Mouse (Mus musculus): ENCODE data around the gene Dnah7b. TPM values are rescaled to one million over a fixed set of nuclear protein-coding genes. Genes with fewer than 3 reads are reported as not detected.
"Not testable (repeated sequence)": the region's sequence is repeated elsewhere in the genome, so short reads cannot be mapped to it uniquely, and the experiment has no call there.

Dnah7b gene
- 2.0 and 2.3 TPM in 2 replicates for polyA plus RNA-seq (2014; fragmentation: Nextera tagmentation; extraction: Ambion mirVana)

DNA sequence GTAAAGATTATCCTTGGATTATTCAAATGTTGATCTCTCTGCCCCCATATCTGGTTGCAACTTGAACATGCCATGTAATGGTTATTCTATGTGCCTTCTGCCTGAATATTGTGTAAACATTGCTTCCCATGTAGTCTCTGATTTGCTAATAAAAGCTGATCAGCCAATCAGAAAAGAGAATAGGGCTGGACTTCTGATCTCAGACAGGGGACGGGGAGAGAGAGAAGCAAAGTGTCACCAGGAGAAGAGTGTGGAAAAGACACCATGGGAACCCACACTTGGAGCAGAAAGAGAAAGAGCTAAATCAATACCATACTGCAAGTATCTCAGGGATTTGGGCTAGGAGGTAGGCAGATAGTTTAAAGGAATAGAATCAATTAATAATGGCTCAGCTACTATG is at the start of gene Dnah7b:
Dnah7b (plus strand) TSS at position 301 of the 400 bp plus-strand sequence.
- Histone ChIP-seq H3K4me2 (ENCODE audit: low read depth, low read length, severe bottlenecking) (peak within 1 kb of the TSS; percentile 54), H3K4me1 (replicated peaks; ENCODE audit: control insufficient read depth, insufficient read depth, low read length) (no peaks in the 10 kb centered on the region), H3K4me3 (ENCODE audit: low read depth, low read length) (peak within 1 kb of the TSS; percentile 52), H3K27ac (ENCODE audit: low read depth, low read length) (peak within 1 kb of the TSS; percentile 57; the same call in 1 of the 2 replicates), H3K27me3 (ENCODE audit: control insufficient read depth, insufficient read depth, low read length) (no peaks in the 10 kb centered on the region), H3K36me3 (ENCODE audit: control insufficient read depth, insufficient read depth, low read length) (no peaks in the 10 kb centered on the region), H3K9me3 (ENCODE audit: control insufficient read depth, low read length) (no peaks in the 10 kb centered on the region), H3K9ac (ENCODE audit: low read length) (peak within 1 kb of the TSS; percentile 81)
- DNase-seq (ENCODE audit: low spot score) (no peak), ATAC-seq (replicated peaks; ENCODE audit: low FRiP score) (peak; percentile 14)
- WGBS, result 36% methylated on average over 1 of the region's 1 CpGs

DNA sequence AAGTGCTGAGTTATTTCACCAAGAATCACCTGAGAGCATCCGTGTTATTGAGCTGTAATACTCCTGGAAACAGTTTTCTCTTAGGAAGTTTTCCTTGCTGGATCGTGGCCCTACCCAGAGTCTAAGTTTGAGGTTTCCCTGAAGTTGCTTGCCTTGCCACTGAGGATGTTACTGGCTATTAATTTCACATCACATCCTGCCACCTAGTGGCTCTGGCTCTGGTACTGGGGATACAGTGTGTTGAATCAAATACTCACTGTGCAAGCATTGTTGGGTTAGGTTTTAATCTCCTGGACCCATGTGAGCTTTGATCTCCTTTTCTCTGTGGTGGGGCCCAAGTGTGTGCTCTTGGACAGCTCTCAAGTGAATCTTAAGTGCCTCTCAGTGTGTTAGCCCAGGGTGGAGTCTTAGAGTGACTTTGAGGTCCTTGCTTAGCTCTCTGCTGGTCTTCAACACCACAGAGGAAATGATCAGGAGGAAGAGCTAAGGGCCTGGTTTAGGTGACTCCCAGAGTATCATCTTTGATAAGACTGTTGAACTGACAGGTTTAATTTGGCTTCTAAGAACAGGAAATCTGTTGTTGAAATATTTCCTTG is 47.6 kb upstream of the Dnah7b start:
- Histone ChIP-seq H3K4me1 (replicated peaks; ENCODE audit: control insufficient read depth, insufficient read depth, low read length) (no peaks in the 10 kb centered on the region), H3K27ac (ENCODE audit: low read depth, low read length) (no peak overlapping the region), H3K4me3 (ENCODE audit: low read depth, low read length) (no peak overlapping the region), H3K9me3 (ENCODE audit: control insufficient read depth, low read length) (no peaks in the 10 kb centered on the region), H3K27me3 (ENCODE audit: control insufficient read depth, insufficient read depth, low read length) (no peaks in the 10 kb centered on the region), H3K4me2 (ENCODE audit: low read depth, low read length, severe bottlenecking) (no peak overlapping the region), H3K9ac (ENCODE audit: low read length) (no peak overlapping the region), H3K36me3 (ENCODE audit: control insufficient read depth, insufficient read depth, low read length) (no peaks in the 10 kb centered on the region)
- DNase-seq (ENCODE audit: low spot score) (no peak), ATAC-seq (replicated peaks; ENCODE audit: low FRiP score) (peak; percentile 51; the same call in 1 of the 2 replicates)
- WGBS, result 62% methylated on average over 2 of the region's 2 CpGs

DNA sequence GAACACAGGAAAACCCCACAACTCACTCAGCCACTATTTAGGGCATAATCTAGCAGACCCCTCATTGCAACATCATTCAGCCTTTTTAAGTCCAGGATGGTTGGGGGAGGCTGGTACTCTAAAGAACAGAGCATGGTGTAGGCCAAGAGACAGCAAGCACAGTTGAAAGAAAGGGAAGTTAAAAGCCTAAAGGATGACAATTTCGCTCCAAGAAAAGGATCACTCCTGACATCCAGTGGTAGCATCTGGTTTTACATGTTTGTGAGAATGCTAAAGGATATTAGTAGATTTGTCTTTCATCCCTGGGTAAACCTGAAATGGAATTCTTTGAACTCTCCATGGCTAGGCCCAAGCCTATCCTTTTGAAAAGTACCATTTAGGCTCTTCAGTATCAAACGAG is 43.9 kb upstream of the Dnah7b start:
- 0 out of 2 replicates have a peak, but pooled peaks have one; percentile 27 for ATAC-seq (replicated peaks; ENCODE audit: low FRiP score)

DNA sequence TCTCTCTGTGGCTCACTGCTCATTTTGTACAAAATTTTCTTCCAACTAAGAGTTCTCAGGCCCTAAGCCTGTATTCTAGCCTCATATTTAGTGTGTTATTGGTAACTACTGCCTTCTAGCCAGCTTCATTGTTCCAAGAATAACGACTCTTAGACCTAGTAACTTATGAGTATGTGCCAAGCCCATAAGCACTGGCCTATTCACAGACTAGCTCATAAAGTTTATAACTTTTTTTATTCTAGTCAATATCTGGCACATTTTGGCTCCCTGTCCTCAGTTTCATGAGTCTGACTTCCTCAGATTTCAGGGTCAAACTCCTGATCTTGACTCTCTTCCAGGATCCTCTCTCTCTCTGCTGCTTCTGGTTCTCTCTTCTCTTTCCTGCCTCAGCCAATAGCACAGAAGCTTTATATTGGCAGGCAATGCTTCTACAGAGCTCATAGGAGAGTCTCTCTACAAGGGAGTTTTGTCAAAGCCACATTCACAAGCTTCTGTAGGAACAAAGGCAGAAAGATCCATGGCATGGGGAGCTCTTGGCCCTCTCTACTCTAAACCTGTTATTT is 34.0 kb upstream of the Dnah7b start:
- H3K27ac ChIP-seq (ENCODE audit: low read depth, low read length), result no peak overlapping the region
- no peaks in the 10 kb centered on the region for H3K4me1 ChIP-seq (replicated peaks; ENCODE audit: control insufficient read depth, insufficient read depth, low read length)
- no peak for ATAC-seq (replicated peaks; ENCODE audit: low FRiP score)
- H3K9me3 ChIP-seq (ENCODE audit: control insufficient read depth, low read length), result no peaks in the 10 kb centered on the region
- DNase-seq (ENCODE audit: low spot score), result no peak
- H3K4me3 ChIP-seq (ENCODE audit: low read depth, low read length), result no peak overlapping the region
- H3K9ac ChIP-seq (ENCODE audit: low read length), result no peak overlapping the region
- 73% methylated on average over 1 of the region's 1 CpGs for WGBS
- H3K4me2 ChIP-seq (ENCODE audit: low read depth, low read length, severe bottlenecking), result no peak overlapping the region
- H3K27me3 ChIP-seq (ENCODE audit: control insufficient read depth, insufficient read depth, low read length), result no peaks in the 10 kb centered on the region
- no peaks in the 10 kb centered on the region for H3K36me3 ChIP-seq (ENCODE audit: control insufficient read depth, insufficient read depth, low read length)

More for the DNA sequence above, 43.9 kb upstream of the Dnah7b start:
- Histone ChIP-seq H3K4me1 (replicated peaks; ENCODE audit: control insufficient read depth, insufficient read depth, low read length) (no peaks in the 10 kb centered on the region), H3K9me3 (ENCODE audit: control insufficient read depth, low read length) (no peaks in the 10 kb centered on the region), H3K27ac (ENCODE audit: low read depth, low read length) (no peak overlapping the region), H3K27me3 (ENCODE audit: control insufficient read depth, insufficient read depth, low read length) (no peaks in the 10 kb centered on the region), H3K4me3 (ENCODE audit: low read depth, low read length) (no peak overlapping the region), H3K4me2 (ENCODE audit: low read depth, low read length, severe bottlenecking) (no peak overlapping the region), H3K9ac (ENCODE audit: low read length) (no peak overlapping the region), H3K36me3 (ENCODE audit: control insufficient read depth, insufficient read depth, low read length) (no peaks in the 10 kb centered on the region)
- WGBS, result 35% methylated on average over 2 of the region's 2 CpGs
- DNase-seq (ENCODE audit: low spot score), result no peak

DNA sequence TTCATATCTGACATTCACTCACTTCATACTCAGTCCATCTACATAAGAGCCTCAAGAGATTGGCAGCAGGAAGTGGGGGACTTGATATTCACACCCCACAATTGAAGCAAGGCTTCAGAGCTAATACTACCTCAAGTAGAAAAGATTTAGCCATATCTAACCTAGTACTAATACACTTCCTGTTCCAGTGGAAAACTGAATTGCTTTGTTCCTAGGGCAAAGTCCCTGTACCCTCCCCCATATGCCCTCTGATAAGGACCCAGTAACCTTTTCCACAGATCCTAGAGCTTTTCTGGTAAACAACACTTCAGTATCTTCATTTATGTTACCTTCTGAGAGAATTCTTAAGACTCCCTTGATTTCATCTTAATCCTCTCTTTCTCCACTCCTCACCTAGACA is 17.9 kb upstream of the Dnah7b start:
- H3K9me3 ChIP-seq (ENCODE audit: control insufficient read depth, low read length), result no peaks in the 10 kb centered on the region
- H3K36me3 ChIP-seq (ENCODE audit: control insufficient read depth, insufficient read depth, low read length), result no peaks in the 10 kb centered on the region
- H3K9ac ChIP-seq (ENCODE audit: low read length), result no peak overlapping the region
- no peak for DNase-seq (ENCODE audit: low spot score)
- no peak overlapping the region for H3K27ac ChIP-seq (ENCODE audit: low read depth, low read length)
- H3K27me3 ChIP-seq (ENCODE audit: control insufficient read depth, insufficient read depth, low read length), result no peaks in the 10 kb centered on the region
- H3K4me3 ChIP-seq (ENCODE audit: low read depth, low read length), result no peak overlapping the region
- no peak for ATAC-seq (replicated peaks; ENCODE audit: low FRiP score)
- H3K4me1 ChIP-seq (replicated peaks; ENCODE audit: control insufficient read depth, insufficient read depth, low read length), result no peaks in the 10 kb centered on the region
- H3K4me2 ChIP-seq (ENCODE audit: low read depth, low read length, severe bottlenecking), result no peak overlapping the region

DNA sequence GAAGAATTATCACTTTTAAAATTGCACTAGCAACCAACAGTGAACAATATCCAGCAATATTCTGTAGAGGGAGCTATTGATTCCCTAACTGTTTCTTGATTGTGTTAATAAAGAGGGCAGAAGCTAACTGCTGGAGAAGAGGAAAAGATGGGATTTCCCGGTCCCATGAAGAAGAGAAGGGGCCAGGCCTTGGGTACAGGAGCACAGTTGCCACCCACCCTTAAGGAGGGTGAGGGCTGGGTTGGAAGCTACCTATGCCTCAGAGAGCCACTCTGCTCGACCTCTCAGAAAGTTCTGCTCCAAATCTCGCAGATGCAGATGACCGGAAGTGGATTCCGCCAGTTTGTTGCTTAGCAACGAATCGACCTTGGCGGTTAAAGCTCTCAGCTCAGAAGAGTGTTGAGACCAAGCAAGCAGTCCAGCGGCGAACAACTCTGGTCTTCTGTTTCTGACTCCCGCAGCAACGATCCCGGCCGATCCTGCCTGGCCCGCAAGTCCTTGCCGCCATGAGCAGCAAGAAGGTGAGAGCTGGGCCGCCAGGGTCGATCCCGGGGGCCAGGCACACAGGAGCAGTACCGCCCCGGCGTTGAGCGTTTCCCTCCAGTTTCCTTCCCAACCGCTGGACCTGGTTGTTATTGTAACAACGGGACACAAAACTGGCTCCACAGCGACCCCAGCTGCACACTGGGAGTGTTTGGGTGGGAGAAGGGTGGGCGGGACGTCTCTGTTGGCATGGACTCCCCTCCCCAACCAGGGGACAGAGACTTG is 553 bp downstream of the Dnah7b start:
- Histone ChIP-seq H3K4me2 (ENCODE audit: low read depth, low read length, severe bottlenecking) (peak overlapping the region; percentile 54), H3K4me3 (ENCODE audit: low read depth, low read length) (peak overlapping the region; percentile 52), H3K36me3 (ENCODE audit: control insufficient read depth, insufficient read depth, low read length) (no peaks in the 10 kb centered on the region), H3K27me3 (ENCODE audit: control insufficient read depth, insufficient read depth, low read length) (no peaks in the 10 kb centered on the region), H3K4me1 (replicated peaks; ENCODE audit: control insufficient read depth, insufficient read depth, low read length) (no peaks in the 10 kb centered on the region), H3K9ac (ENCODE audit: low read length) (peak overlapping the region; percentile 81), H3K27ac (ENCODE audit: low read depth, low read length) (peak overlapping the region; percentile 57; the same call in 1 of the 2 replicates), H3K9me3 (ENCODE audit: control insufficient read depth, low read length) (no peaks in the 10 kb centered on the region)
- 0% methylated on average over 28 of the region's 28 CpGs for WGBS
- DNase-seq (ENCODE audit: low spot score) (peak; percentile 84), ATAC-seq (replicated peaks; ENCODE audit: low FRiP score) (peak; percentile 95)

DNA sequence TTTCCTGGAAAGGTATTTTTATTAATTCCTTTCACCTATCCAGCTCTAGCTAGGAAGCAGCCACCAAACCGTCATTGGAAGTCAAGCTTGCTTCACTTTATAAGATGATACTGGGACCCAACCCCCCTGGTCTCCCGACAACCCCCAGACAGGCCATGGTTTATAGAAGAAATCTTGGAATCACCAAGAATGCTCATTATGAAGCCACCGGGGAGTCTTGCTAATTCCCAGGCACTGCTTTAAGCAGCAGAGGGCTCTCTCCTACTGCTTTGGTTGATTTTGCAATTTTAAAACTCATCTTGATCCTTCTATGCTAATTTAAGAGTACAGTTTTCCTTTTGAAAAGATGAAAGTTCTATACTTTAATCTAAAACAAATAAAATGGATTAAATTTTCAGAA is 2.7 kb downstream of the Dnah7b start:
- not testable (repeated sequence) for H3K9ac ChIP-seq (ENCODE audit: low read length); H3K4me2 ChIP-seq (ENCODE audit: low read depth, low read length, severe bottlenecking); ATAC-seq (replicated peaks; ENCODE audit: low FRiP score); H3K27me3 ChIP-seq (ENCODE audit: control insufficient read depth, insufficient read depth, low read length); H3K4me1 ChIP-seq (replicated peaks; ENCODE audit: control insufficient read depth, insufficient read depth, low read length); H3K4me3 ChIP-seq (ENCODE audit: low read depth, low read length); H3K27ac ChIP-seq (ENCODE audit: low read depth, low read length); DNase-seq (ENCODE audit: low spot score); H3K36me3 ChIP-seq (ENCODE audit: control insufficient read depth, insufficient read depth, low read length); H3K9me3 ChIP-seq (ENCODE audit: control insufficient read depth, low read length)
- WGBS, result 83% methylated on average over 3 of the region's 3 CpGs

DNA sequence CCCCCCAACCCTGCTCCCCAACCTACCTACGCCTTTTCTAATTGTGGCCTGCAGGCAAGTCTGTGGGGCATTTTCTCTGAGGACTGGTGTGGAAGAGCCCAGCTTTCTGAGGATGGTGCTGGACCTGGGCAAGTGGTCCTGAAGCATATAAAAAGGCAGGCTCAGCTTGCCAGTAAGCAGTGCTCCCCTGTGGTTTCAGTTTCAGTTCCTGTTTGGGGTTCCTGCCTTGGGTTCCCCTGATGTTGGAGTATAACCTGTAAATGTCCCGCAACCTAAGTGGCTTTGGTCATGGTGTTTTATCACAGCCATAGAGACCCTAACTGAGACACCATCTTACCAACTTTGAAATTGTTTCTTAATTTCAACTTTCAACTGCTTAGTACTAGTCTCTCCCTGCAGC is 11.8 kb downstream of the Dnah7b start:
- Histone ChIP-seq H3K27me3 (ENCODE audit: control insufficient read depth, insufficient read depth, low read length) (no peaks in the 10 kb centered on the region), H3K4me2 (ENCODE audit: low read depth, low read length, severe bottlenecking) (no peak overlapping the region), H3K4me1 (replicated peaks; ENCODE audit: control insufficient read depth, insufficient read depth, low read length) (no peaks in the 10 kb centered on the region), H3K9ac (ENCODE audit: low read length) (no peak overlapping the region), H3K4me3 (ENCODE audit: low read depth, low read length) (no peak overlapping the region), H3K27ac (ENCODE audit: low read depth, low read length) (no peak overlapping the region), H3K9me3 (ENCODE audit: control insufficient read depth, low read length) (no peaks in the 10 kb centered on the region), H3K36me3 (ENCODE audit: control insufficient read depth, insufficient read depth, low read length) (no peaks in the 10 kb centered on the region)
- DNase-seq (ENCODE audit: low spot score) (no peak), ATAC-seq (replicated peaks; ENCODE audit: low FRiP score) (no peak)
- 90% methylated on average over 2 of the region's 2 CpGs for WGBS

Measured in forebrain, embryonic 11.5 days (tissue).